Mouse (Mus musculus) adrenal gland, adult 2 months (tissue): ENCODE data around the gene Creg2. TPM values are rescaled to one million over a fixed set of nuclear protein-coding genes. Genes with fewer than 3 reads are reported as not detected.
"Not testable (repeated sequence)": the region's sequence is repeated elsewhere in the genome, so short reads cannot be mapped to it uniquely, and the experiment has no call there.

Experiments used
- DNase-seq: peaks from one replicate; pipeline ENCODE4 v3.0.0; 2021
- polyA plus RNA-seq: library from polyadenylated mRNA; depleted of rRNA; stranded (reverse); fragments of >200 nt; gene quantifications from 2 replicates; pipeline ENCODE4 v1.2.3, GENCODE M21; 2012; rRNA removed
- total RNA-seq, 2 experiments: library from RNA; stranded (reverse); gene quantifications; 2 replicates each; pipeline ENCODE4 v1.2.3; 2021

Gene Creg2
- total and polyA plus RNA-seq, 3 experiments: 0.03 to 0.48 (median 0.26) TPM

GRCm38 (mm10) chr1:39593836-39594235 lies 57.4 kb downstream of the Creg2 start:
- no peak for DNase-seq

GRCm38 (mm10) chr1:39592090-39592489 lies 59.2 kb downstream of the Creg2 start:
- DNase-seq: no peak

DNA sequence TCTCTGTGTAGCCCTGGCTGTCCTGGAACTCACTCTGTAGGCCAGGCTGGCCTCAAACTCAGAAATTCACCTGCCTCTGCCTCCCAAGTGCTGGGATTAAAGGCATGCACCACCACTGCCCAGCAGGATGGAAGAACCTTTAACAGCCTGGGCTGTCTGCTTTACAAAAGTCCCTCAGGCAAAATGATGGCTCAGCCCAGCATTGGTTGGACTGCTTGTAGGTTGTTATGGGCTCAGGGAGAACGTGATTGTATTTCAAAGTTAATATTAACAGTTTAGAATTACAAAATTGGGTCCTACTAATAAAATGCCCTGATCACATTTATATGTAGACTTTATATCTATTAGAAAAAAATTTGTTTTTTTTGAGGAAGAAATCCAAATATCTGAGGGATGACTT lies 59.7 kb downstream of the Creg2 start:
- not testable (repeated sequence) for DNase-seq

DNA sequence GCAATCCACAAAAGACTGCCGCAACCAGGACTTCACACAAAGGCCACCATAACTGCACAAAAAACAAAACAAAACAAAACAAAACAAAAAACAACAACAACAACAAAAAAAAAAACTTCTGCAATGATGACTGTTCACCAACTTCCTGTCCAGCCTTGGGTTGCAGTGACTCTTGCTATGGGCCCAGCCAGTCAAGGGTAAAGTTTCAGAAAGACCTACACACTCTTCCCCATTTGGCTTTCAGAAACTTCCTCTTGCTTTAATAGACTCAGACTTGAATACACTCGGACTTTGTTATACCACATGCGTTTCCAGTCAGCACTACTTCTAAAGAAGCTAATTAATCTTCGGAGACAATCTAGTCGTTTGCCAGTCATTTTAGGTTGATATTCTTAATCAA lies 61.1 kb downstream of the Creg2 start:
- no peak for DNase-seq

- DNase-seq: no peak
Measured at GRCm38 (mm10) chr1:39585416-39585815, 65.9 kb downstream of the Creg2 start.

DNA sequence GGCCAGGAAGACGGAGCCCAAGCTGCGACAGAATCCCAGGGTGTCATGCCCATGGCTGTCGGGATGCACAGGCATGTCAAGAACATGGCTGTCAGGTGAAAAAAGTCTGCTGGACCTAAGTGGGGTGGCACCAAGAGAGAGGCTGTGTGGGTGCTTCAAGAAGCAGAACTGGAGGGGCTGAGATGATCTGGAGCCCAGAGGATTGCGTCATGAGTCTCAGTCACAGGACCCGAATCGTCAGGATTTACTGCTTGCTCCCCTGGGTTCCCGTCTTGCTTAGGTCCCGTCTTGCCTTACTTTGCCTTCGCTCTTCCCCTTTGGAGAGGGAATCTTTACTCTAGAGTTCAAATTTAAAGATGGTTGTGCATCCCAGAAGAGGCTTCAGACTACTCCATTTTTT lies 68.1 kb downstream of the Creg2 start:
- DNase-seq: no peak

- DNase-seq: no peak
Measured at GRCm38 (mm10) chr1:39581215-39581614, 70.1 kb downstream of the Creg2 start.

DNA sequence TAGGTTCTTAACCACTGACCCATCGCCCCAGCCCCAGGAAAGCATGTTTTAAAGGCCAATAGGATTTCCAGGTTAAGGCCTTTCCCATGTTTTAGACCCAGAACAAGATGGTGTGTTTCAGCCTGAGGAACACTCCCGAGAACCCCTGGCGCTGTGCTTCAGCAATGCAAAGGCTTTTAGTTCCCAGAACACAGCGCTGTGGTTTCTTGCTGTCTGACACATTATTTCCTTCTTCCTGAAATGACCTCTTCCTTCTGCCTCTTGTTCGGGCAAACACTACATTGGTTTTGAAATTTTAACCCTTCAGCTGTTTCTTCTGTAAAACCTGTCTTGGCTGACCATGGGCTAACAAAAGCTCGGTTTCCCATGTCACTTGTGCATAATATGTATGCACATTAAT lies 72.1 kb downstream of the Creg2 start:
- no peak for DNase-seq

GRCm38 (mm10) chr1:39578446-39578845 lies 72.8 kb downstream of the Creg2 start:
- no peak for DNase-seq

GRCm38 (mm10) chr1:39577253-39577705 lies 74.0 kb downstream of the Creg2 start, which contains the start of gene Rnf149:
TSS of gene Rnf149 (minus strand) at chr1:39577405.
- DNase-seq: peak; percentile 98

DNA sequence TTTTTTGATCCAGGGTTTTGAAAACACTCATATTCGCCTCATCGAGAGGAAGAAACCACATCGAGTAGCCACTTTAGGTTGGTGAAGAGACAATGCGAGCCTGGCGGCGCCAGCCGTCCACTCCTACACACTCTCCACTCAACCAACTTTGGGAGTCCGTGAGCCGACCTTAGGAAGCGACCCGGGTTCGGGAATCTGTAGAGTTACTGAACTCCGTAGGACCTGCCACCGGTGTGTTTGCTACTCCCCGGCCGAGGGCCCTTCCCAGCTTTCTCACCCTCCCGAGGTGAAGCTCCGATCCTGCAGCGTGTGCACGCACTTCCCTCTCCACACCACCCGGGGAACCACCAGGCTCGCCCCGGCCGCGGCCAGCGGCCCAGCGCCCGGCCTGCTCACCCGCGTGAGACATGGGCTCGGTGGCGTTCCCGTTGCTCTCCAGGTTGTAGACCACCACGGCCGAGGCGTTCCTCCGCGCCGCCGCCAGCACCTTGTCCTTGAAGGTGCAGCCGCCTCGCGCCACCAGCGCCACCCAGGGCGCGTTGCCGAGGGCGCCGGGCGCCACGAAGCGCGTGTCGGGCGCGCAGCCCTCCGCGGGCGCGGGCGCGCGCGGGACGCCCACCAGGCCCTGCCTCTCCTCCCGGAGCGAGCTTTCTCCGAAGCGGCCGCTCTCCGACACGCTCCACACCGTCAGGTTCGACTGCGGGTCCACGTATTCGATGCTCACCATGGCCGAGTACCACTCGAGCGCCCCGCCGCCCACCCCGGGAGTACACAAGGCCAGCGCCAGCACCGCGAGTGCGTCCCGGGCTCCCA lies 74.6 kb downstream of the Creg2 start:
- DNase-seq: peak; percentile 79

DNA sequence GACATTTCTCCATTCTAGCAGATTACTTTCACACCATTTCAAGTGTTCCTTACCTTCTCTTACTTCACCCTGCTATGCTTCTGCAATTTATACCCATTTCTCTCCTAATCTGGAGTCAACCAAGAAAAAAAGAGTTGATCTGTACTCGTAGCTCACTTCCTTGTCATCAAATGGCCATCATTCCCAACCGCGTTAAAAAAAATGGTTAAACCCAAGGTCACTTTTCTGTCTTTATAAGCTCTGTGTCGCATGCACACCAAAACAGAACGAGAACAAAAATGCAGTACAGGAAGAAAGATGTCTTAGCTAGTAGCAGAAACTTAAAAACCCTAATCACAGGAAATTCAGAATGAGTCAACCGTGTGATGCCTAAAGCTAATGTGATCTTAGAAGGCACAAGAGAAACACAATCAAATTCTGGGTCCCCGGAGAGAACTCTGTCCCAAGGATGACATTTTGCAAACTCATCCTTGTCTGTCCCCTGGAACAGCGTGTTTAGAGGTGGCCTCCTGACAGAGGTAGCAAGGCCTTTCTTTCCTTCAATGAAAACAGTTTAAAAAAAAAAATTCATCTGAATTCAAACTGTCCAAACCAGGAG lies 75.4 kb downstream of the Creg2 start:
- no peak for DNase-seq

DNA sequence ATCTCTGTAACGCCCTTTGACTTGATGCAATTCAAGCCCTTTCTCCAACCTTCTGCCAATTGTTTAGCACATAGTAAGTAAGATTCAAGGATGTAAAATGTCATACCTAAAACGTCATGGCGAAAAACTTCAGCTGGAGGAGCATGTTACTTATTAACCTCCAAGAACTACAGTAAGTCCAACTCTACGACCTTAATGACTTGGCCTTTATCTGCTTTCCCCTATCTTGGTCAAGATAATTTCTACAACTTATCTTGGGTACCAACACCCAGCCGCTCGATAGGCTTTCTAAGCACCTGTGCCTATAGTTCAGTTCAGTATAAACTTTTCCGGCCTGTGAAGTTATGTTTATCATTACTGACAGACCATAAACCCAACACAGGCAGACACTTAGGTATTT lies 77.4 kb downstream of the Creg2 start:
- DNase-seq: no peak

- DNase-seq: no peak
Measured at GRCm38 (mm10) chr1:39571653-39572052, 79.6 kb downstream of the Creg2 start.

Other genes starting within 250 kb of the Creg2 start
- 10 to 100 TPM in 1 of 2 experiments, 1 to 10 TPM in 1; 6.0 to 20.3 TPM for gene Tbc1d8, start 172.7 kb downstream of the Creg2 start, total RNA-seq
- 9.1 and 9.2 TPM in 2 replicates for gene Tbc1d8, start 172.7 kb downstream of the Creg2 start, polyA plus RNA-seq
- 10 to 100 TPM; 18.5 to 23.2 TPM for gene Cnot11, start 116.5 kb downstream of the Creg2 start, total RNA-seq
- 34.2 and 38.9 TPM in 2 replicates for gene Cnot11, start 116.5 kb downstream of the Creg2 start, polyA plus RNA-seq
- gene Rnf149, start 74.1 kb downstream of the Creg2 start, total RNA-seq: 10 to 100 TPM; 39.1 to 42.5 TPM
- 30.0 and 66.9 TPM in 2 replicates for gene Rnf149, start 74.1 kb downstream of the Creg2 start, polyA plus RNA-seq
- gene Rfx8, start 69.5 kb upstream of the Creg2 start, total RNA-seq: not detected
- gene Rfx8, start 69.5 kb upstream of the Creg2 start, polyA plus RNA-seq: 0.10 TPM in 1 of 2 replicates, not detected in the other
- gene Gm3646, start 153.9 kb upstream of the Creg2 start, total RNA-seq: not detected
- not detected in 2 replicates for gene Gm3646, start 153.9 kb upstream of the Creg2 start, polyA plus RNA-seq
- 100 to 1,000 TPM in 1 of 2 experiments, 10 to 100 TPM in 1; 97.5 to 127 TPM for gene Map4k4, start 249.4 kb upstream of the Creg2 start, total RNA-seq
- 44.9 and 46.6 TPM in 2 replicates for gene Map4k4, start 249.4 kb upstream of the Creg2 start, polyA plus RNA-seq